Mouse (Mus musculus) embryonic facial prominence, embryonic 11.5 days (tissue): ENCODE results near the gene Upk3bl. TPM values are rescaled to one million over a fixed set of nuclear protein-coding genes. Genes with fewer than 3 reads are reported as not detected.
"Not testable (repeated sequence)": the region's sequence is repeated elsewhere in the genome, so short reads cannot be mapped to it uniquely, and the experiment has no call there.

Source experiments
- ATAC-seq: fragments of 200-750 bp; cut with Nextera tagmentation; replicated peaks from 2 replicates; pipeline ENCODE4 v1.8.0; 2017; ENCODE audit warnings: low read depth; ENCODE audit not compliant: insufficient number of reproducible peaks, low FRiP score, low TSS enrichment
- DNase-seq: peaks from one replicate; pipeline ENCODE4 v3.0.0-alpha.2; 2015; ENCODE audit warnings: low spot score
- H3K27ac ChIP-seq: fragments of 300-500 bp; sonication (generic); replicated peaks from 2 replicates; pipeline ENCODE4 v1.5.1; 2014; ENCODE audit warnings: mild to moderate bottlenecking, low read depth, low read length, control low read depth
- H3K27me3 ChIP-seq: fragments of 300-500 bp; sonication (generic); 2 replicates; pipeline ENCODE4 v1.6.1; 2014; ENCODE audit warnings: mild to moderate bottlenecking, low read length, moderate library complexity, mixed read lengths; ENCODE audit not compliant: control insufficient read depth, insufficient read depth
- H3K36me3 ChIP-seq: fragments of 300-500 bp; sonication (generic); replicated peaks from 2 replicates; pipeline ENCODE4 v1.6.1; 2014; ENCODE audit warnings: low read depth, mild to moderate bottlenecking, low read length, moderate library complexity, mixed read lengths; ENCODE audit not compliant: control insufficient read depth, insufficient read depth
- H3K4me1 ChIP-seq: fragments of 300-500 bp; sonication (generic); 2 replicates; pipeline ENCODE4 v1.6.1; 2014; ENCODE audit warnings: low read length, mixed read lengths; ENCODE audit not compliant: control insufficient read depth, insufficient read depth
- H3K4me2 ChIP-seq: fragments of 300-500 bp; sonication (generic); 2 replicates; pipeline ENCODE4 v1.6.1; 2014; ENCODE audit warnings: low read depth, mild to moderate bottlenecking, control low read depth, low read length, moderate library complexity
- H3K4me3 ChIP-seq: fragments of 300-500 bp; sonication (generic); 2 replicates; pipeline ENCODE4 v1.5.1; 2014; ENCODE audit warnings: low read depth, low read length, control low read depth
- H3K9ac ChIP-seq: fragments of 300-500 bp; sonication (generic); replicated peaks from 2 replicates; pipeline ENCODE4 v1.6.1; 2014; ENCODE audit warnings: mild to moderate bottlenecking, control low read depth, low read length
- H3K9me3 ChIP-seq: fragments of 300-500 bp; sonication (generic); replicated peaks from 2 replicates; pipeline ENCODE4 v1.6.1; 2016; ENCODE audit warnings: mild to moderate bottlenecking, low read length, inconsistent platforms, mixed read lengths; ENCODE audit not compliant: control insufficient read depth
- WGBS: fragments of 180-500 bp; shearing (Covaris S2); extraction: QIAGEN DNeasy Blood & Tissue Kit; methylation state at CpG from one replicate; pipeline ENCODE4 v1.1.7; 2014; 5-methylcytosine and 5-hydroxymethylcytosine counted together
- polyA plus RNA-seq: library from polyadenylated mRNA; unstranded; fragments of >200 nt; fragmentation: Nextera tagmentation; extraction: Ambion mirVana; gene quantifications from 2 replicates; pipeline ENCODE4 v1.2.1, GENCODE M21; 2014

Upk3bl gene
- polyA plus RNA-seq, 1 experiment from 2014 or later = 6.2 TPM

DNA sequence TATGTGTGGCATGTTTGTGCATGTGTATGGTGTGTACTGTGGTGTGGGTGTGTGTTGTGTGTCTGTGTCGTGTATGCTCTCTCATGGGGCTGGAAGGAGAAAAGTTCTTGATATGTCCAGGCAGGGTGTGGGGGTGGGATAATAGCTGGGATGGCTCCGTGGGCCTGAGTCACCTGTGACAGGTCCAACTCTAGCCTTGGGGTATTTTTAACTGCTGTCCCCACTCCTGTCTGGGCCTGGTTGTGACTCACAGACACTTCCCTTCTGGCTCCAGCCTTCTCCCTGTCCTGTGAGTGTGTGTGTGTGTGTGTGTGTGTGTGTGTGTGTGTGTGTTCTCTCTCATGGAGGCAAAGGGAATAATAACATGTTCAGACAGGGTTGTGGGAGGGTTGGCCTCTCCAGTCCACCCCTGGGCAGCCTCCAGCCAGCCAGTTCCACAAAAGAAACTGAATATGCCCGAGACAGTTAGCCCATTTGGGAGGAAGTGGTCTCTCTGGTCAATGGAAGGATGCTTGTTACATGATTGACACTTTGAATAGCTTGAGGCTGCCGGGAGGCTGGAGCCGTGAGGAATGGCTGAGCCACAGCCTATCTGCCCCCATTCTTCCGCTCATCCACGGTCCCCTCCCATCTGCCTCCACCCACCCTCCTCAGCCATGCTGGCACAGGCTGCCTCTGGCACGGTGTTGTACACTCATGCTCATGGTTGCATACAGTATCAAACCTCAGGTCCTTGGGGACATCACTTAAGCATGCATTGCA is 40.1 kb downstream of the Upk3bl start:
- Histone ChIP-seq H3K9ac (no peak overlapping the region), H3K4me3 (no peak overlapping the region), H3K27ac (no peak overlapping the region), H3K4me2 (no peak overlapping the region), H3K36me3 (no peaks in the 10 kb centered on the region), H3K4me1 (no peaks in the 10 kb centered on the region), H3K27me3 (no peaks in the 10 kb centered on the region), H3K9me3 (no peaks in the 10 kb centered on the region)
- ATAC-seq (no peak), DNase-seq (no peak)
- WGBS = 54% methylated on average over 8 of the region's 8 CpGs

DNA sequence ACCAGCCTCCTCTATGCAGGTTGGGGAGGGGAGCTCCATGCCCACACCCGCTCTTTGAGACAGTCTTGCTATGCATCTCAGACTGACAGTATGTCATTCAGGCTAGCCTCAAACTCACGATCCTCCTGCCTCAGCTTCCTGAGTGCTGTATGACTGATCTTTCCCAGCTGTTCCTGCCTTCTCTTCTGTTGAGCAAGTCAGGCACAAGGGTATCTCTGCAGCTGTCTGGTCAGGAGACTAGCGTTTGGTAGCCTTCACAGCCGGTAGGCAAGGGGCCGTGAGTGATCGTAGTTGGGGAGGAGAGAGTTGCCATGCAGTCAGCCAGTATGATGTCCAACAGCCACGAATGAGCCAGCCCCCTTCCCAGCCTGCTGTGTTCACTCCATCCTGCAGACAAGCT is 40.8 kb downstream of the Upk3bl start:
- Histone ChIP-seq H3K27ac (no peak overlapping the region), H3K4me1 (no peaks in the 10 kb centered on the region), H3K36me3 (no peaks in the 10 kb centered on the region), H3K27me3 (no peaks in the 10 kb centered on the region), H3K4me2 (no peak overlapping the region), H3K9ac (no peak overlapping the region), H3K4me3 (no peak overlapping the region), H3K9me3 (no peaks in the 10 kb centered on the region)
- 72% methylated on average over 7 of the region's 7 CpGs for WGBS
- ATAC-seq (no peak), DNase-seq (no peak)

DNA sequence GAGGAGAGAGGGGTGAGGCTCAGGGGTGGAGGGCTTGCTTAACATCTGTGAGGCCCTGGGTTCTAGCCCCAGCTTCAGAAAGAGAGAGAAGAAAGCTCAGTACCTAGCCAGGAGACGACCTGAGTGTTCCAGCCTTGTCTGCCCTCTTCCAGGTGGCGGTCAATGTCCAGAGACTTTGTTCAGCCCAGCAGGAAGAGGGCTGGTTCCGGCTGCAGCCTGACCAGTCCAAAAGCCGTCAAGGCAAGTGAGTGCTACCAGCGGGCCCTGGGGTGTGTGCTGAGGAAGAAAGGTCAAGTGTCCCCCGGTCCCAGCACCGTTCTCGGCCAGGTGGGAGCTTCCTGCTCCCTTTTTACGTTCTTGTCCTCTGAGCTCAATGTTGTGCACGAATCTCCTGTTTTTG is 44.2 kb downstream of the Upk3bl start:
- WGBS = 83% methylated on average over 10 of the region's 10 CpGs
- no peak for ATAC-seq
- DNase-seq = no peak
- H3K4me3 ChIP-seq = no peak overlapping the region
- peaks cover 4% of the 10 kb centered on the region for H3K4me1 ChIP-seq
- no peak overlapping the region for H3K9ac ChIP-seq
- no peak overlapping the region for H3K27ac ChIP-seq
- peaks cover 7% of the 10 kb centered on the region for H3K27me3 ChIP-seq
- no peaks in the 10 kb centered on the region for H3K9me3 ChIP-seq
- no peak overlapping the region for H3K4me2 ChIP-seq
- no peaks in the 10 kb centered on the region for H3K36me3 ChIP-seq

DNA sequence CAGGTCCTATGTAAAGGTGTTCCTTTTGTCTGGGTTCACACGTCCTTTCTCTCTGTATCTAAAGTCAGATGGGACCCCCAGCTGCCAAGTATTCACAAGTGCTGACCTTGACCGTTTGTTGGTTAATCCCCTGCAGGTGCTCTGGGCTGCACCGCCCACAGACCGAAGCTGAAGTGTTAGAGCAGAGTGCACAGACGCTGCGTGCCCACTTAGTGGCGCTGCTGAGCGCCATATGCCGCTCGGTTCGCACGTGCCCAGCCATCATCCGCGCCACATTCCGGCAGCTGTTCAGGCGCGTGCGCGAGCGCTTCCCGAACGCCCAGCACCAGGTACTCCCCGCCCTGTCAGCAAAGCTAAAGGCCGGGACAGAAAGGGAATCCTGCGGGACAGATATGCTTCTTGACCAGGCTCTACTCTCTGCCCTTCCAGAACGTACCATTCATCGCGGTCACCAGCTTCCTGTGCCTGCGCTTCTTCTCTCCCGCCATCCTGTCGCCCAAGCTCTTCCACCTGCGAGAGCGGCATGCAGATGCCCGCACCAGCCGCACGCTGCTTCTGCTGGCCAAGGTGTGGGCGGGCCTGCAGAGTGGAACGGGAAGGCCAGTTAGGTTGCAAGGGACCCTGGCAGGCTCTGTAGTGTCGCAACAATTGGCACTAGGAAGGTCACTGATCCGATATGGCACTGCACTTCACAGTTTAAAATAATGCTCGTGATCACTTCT is 48.0 kb downstream of the Upk3bl start:
- Histone ChIP-seq H3K4me2 (peak overlapping the region; percentile 61), H3K4me3 (peak overlapping the region; percentile 27), H3K27me3 (peaks cover 7% of the 10 kb centered on the region), H3K4me1 (peaks cover 4% of the 10 kb centered on the region), H3K36me3 (no peaks in the 10 kb centered on the region), H3K9ac (peak overlapping the region; percentile 37; the same call in 1 of the 2 replicates), H3K27ac (no peak overlapping the region), H3K9me3 (no peaks in the 10 kb centered on the region)
- ATAC-seq (peak; percentile 77), DNase-seq (peak; percentile 87)
- WGBS = 7% methylated on average over 41 of the region's 41 CpGs

GRCm38 (mm10) chr5:136104511-136104910 is 50.2 kb downstream of the Upk3bl start:
- no peak for ATAC-seq
- Histone ChIP-seq H3K4me2 (no peak overlapping the region), H3K27me3 (peaks cover 7% of the 10 kb centered on the region), H3K4me3 (no peak overlapping the region), H3K27ac (no peak overlapping the region), H3K4me1 (peaks cover 4% of the 10 kb centered on the region), H3K9ac (no peak overlapping the region), H3K36me3 (no peaks in the 10 kb centered on the region), H3K9me3 (no peaks in the 10 kb centered on the region)
- WGBS = 84% methylated on average over 5 of the region's 5 CpGs
- DNase-seq = peak; percentile 40

- no peak overlapping the region for H3K4me3 ChIP-seq
- ATAC-seq = no peak
- H3K4me1 ChIP-seq = no peaks in the 10 kb centered on the region
- 54% methylated on average over 2 of the region's 2 CpGs for WGBS
- H3K27ac ChIP-seq = no peak overlapping the region
- H3K27me3 ChIP-seq = no peaks in the 10 kb centered on the region
- H3K4me2 ChIP-seq = no peak overlapping the region
- no peak for DNase-seq
- H3K9ac ChIP-seq = no peak overlapping the region
- H3K9me3 ChIP-seq = no peaks in the 10 kb centered on the region
- no peaks in the 10 kb centered on the region for H3K36me3 ChIP-seq
These were observed 54.2 kb downstream of the Upk3bl start for GRCm38 (mm10) chr5:136108486-136108885.

DNA sequence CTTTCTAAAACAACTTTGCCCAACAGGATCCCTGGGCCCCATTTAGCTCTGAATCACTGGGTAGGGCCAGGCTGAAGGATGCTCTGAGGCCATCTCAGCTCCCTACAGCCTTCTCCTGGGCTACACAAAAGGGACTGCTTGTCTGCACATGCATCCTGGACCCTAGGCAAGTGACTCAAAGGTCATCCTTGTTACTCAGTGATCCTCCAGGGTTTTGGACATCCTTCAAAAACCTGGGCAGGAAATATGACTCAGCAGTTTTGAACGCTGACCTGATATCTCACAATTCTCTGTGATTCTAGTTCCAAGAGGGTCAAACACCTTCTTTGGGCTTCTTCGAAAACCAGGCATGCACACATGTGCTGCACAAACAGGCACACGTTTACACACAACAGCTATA is 54.8 kb downstream of the Upk3bl start:
- no peak overlapping the region for H3K4me2 ChIP-seq
- no peak overlapping the region for H3K9ac ChIP-seq
- H3K9me3 ChIP-seq = no peaks in the 10 kb centered on the region
- H3K4me1 ChIP-seq = no peaks in the 10 kb centered on the region
- WGBS = 76% methylated on average over 3 of the region's 3 CpGs
- no peaks in the 10 kb centered on the region for H3K27me3 ChIP-seq
- DNase-seq = no peak
- no peak overlapping the region for H3K4me3 ChIP-seq
- H3K36me3 ChIP-seq = no peaks in the 10 kb centered on the region
- no peak overlapping the region for H3K27ac ChIP-seq
- ATAC-seq = no peak

DNA sequence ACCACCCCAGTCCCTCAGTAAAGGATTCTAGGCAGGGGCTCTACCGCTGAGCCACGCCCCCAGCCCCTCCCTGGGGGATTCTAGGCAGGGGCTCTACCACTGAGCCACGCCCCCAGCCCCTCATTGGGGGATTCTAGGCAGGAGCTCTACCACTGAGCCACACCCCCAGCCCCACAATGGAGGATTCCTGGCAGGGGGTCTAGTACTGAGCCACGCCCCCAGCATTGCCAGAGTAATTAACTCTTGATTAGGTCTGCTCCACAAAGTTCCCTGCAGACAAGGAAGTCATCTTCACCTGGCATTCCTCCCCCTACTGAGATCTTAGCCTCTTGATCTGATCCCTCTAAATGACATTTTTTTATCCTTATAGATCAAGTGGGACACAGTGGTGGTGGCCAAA is 59.3 kb downstream of the Upk3bl start:
- ATAC-seq, H3K9ac ChIP-seq: not testable (repeated sequence)
- 35% methylated on average over 3 of the region's 4 CpGs for WGBS

More for the DNA sequence above, 59.3 kb downstream of the Upk3bl start:
- H3K4me1 ChIP-seq, H3K4me3 ChIP-seq, H3K9me3 ChIP-seq, H3K27me3 ChIP-seq, DNase-seq, H3K36me3 ChIP-seq, H3K27ac ChIP-seq, H3K4me2 ChIP-seq: not testable (repeated sequence)
